Mouse (Mus musculus) spleen, postnatal 4 days (tissue): ENCODE results near the gene Togaram2.
A peak's percentile ranks its signal among the peaks of the same experiment; 100 is the strongest.
"Not testable (repeated sequence)": the region's sequence is repeated elsewhere in the genome, so short reads cannot be mapped to it uniquely, and the experiment has no call there.

Source experiments
- DNase-seq, 2 experiments: peaks; one replicate each; pipeline ENCODE4 v3.0.0; 2022; ENCODE audit warnings: low spot score in 2 of 2

Togaram2 gene

GRCm38 (mm10) chr17:71673092-71673491 lies at the start of gene Togaram2:
Gene Togaram2 (plus strand): TSS chr17:71673261.
- DNase-seq, result no peak

DNA sequence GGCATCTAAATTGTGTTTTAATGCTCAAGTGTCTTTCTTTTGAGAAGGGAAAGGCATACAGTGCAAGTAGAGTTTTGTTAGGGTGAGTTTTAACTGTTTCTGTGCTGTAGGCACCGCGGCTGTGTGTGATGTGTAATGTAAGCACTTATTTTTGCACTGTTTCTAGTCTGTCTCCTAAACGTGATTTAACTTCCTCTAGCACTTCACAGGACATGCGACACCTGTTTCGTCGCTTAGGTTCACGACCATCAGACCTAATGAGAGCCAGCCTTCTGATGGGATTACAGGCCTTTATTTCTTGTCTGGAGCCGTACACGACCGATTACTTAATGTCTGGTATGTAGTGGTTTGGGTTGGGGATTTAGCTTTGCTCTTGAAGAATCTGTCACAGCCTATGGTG lies 41.3 kb upstream of the Togaram2 start:
- DNase-seq, result no peak

DNA sequence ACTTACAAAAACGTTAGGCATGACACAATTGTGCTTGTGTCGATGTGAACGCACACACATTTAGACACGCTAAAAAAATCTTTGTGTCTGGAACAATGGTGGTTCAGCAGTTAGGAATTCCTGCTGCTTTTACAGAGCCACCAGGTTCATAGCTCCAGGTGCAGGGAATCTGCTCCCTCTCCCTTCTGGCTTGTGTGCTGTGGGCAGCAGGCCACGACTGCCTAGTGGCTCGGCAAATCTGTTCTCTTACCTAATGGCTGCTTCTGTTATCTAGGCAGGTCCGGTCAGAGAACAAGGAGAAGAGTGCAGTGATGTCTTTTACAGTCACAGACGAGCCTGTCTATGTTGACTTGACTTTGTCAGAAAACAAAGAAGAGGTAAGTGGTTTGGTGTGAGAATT lies 39.7 kb upstream of the Togaram2 start:
- no peak for DNase-seq

DNA sequence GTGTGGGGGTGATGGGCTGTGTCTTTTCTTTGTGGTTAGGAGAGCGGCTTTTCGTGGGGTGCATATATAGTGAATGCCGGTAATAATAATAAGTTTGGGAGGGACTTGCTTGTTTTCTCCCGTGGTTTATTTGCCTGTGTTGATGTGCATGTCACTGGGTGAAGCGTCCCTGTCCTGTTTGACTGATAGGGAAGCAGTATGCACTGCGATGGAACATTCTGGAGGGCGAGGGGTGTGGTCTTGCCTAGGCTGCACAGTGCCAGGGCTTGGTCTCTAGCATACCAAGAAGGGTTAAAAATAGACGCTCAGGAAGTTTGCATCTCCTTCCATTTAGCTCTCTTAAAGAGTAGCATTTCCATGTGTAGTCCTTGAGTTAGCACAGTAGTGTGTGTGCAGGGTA lies 36.3 kb upstream of the Togaram2 start:
- DNase-seq, result no peak

DNA sequence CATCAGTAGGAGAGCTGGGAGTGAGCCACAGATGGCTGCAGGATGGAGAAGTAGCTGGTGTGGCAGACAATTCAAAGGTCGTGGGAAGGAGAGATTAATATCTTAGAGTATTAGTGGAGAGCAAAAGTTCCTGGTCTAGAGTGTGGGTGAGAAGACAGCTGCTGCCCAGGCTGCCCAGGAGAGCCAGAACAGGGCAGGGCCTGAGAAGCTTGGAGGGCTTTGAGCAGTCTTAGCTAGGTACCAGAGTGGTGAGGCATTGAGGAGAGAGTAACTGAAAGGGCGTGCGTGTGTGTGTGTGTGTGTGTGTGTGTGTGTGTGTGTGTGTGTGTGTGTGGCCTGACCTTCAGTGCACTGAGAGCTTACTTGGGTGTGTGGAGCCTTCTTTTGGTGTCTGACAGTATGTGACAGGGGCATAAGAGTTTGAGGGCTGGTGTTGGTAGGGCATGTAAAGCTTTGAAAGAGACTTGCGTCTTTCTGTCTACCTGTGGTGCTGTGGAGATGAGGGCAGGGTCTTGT lies 35.3 kb upstream of the Togaram2 start:
- no peak for DNase-seq

- DNase-seq, result not testable (repeated sequence)
These were observed 34.0 kb upstream of the Togaram2 start for GRCm38 (mm10) chr17:71639056-71639455.

- no peak for DNase-seq
These were observed 32.5 kb upstream of the Togaram2 start for GRCm38 (mm10) chr17:71640421-71641085.

DNA sequence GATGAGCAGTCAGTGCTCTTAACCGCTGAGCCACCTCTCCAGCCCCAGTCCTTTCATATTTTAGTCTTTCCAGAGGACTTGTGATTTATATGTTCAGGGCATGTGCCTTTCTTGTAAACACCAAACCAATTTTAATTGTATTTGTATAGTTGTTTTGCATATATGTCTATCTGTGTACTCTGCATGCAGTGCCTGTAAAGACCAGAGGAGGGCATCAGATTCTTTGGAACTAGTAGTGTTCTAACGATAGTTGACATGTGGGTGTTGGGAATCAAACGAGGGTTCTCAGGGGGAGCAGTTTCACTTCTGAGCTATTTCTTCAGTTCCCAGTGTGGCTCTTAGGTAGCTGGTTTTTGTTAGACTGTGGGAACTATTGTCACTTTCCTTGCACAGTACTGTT lies 30.9 kb upstream of the Togaram2 start:
- DNase-seq, result no peak

DNA sequence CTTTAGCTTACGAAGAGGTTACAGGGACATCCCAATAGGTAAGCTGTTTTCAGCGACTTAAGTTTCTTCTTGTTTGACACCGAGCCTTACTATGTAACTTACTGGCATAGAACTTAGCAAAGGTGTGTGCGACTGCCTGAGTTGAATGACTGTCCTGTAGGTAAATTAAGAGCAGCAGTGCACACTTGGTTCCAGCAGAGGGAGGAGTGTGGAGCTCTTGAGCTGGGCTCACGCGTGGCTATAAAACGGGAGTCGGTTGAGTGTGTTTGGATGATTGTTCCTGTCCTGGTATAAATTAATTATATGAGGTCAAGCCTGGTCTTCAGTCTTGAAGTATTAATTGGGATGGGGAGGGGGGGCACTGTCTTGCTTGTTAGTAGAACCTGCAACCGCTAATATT lies 23.1 kb upstream of the Togaram2 start:
- no peak for DNase-seq

DNA sequence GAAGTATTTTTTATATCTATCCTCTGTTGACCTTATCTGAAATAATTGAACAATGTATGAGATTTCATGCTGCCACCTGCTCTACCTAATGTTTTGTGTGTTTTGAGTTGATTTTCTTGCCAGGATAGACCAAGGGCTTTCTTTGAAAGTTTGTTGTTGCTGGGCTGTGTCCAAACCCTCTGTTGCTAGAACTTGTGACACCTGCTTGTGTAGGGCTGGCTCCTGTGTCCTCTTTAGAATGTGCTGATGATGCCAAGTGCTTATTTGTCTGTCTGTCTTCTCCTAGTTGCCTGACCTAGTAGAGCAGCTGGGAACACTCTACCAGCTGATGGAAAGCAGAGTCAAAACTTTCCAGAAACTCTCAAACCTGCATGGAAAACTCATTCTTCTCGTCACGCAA lies 20.6 kb upstream of the Togaram2 start:
- DNase-seq, result no peak

GRCm38 (mm10) chr17:71652934-71653333 lies 20.1 kb upstream of the Togaram2 start:
- no peak for DNase-seq

DNA sequence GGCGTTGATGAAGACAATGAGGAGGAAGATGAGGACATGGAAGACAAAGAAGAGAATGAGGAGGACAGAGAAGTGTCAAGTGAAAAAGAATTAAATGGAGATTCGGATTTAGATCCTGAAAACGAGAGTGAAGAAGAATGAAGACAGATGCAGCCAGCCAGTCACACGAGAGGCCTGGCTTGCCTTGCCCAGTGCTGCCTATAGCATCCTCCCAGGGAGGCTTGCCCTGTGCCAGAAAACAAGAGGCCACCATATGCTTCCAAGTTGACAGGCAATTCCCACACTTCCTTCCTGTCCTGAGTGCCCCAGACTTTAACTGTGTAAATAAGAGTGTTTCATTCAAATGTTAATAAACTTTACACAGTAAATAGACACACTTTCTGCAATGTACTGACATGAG lies 15.5 kb upstream of the Togaram2 start:
- no peak for DNase-seq

DNA sequence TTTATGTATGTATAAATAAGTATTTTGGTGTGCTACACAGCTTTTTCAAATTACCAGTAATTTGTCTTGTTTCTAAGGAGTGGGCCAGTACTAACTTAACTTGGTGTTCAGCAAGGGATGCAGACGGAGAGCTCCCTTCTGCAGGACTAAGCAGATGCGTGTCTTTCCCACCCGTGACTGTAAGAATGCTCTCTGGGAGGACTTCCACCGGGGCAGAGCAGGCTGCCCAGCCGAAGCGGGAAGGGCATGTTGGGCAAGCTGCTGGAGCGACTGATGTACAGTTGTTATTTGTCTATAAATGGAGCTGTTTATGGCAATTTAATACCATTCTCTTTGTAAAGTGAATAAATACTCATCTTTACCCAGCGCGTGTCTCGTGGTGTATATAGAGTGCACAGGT lies 14.4 kb upstream of the Togaram2 start:
- DNase-seq, result no peak

DNA sequence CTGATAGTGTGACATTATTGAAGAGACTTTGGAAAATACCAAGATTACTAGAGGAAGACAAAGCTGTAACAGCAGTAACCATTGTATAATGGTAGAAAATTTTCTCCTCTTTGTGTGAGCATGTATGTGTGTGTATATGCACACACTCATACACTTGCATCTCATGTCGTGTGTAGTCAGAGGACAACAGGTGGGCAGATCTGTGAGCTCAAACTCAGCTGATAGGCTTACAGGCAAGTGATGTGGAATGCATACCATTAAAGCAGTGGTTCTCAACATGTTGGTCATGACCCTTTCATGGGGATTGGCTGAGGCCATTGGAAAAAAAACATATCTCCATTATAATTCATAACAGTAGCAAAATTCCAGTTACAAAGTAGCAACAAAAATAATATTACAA lies 12.7 kb upstream of the Togaram2 start:
- DNase-seq, result no peak

GRCm38 (mm10) chr17:71662751-71663250 lies 10.3 kb upstream of the Togaram2 start:
- peak; percentile 47 to 72 for DNase-seq

DNA sequence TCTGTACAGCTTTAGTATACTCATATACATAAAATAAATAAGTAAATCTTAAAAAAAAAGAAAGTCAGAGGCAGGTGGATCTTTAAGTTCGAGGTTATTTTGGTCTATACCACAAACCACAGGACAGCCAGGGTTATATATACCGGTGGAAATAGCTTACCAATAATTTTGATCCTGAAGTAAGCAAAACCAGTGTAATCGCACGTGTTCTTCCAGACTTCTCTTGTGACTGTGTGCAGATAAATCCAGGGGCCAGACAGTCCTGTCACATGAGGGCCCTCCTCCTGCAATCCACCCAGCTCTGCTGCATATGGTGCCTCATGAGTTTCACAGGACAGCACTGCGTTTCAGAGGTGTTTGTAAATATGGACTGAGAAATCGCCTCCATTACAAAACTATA lies 9.6 kb upstream of the Togaram2 start:
- no peak for DNase-seq

DNA sequence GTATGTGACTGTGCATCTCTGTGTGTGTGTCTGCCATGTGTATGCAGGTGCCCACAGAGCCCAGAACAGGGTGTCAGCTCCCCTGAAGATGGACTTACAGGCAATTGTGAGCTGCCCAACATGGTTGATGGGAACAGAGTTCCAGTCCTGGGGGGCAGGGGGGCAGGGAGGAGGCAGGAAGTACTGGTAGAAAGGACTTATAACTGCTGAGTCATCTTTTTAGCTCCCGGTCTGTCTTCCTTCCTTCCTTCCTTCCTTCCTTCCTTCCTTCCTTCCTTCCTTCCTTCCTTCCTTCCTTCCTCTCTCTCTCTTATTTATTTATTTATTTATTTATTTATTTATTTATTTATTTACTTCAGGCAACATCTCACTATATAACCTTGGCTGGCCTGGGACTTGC lies 8.9 kb upstream of the Togaram2 start:
- DNase-seq, result no peak

- DNase-seq, result no peak
These were observed 7.9 kb upstream of the Togaram2 start for GRCm38 (mm10) chr17:71665201-71665600.

- no peak for DNase-seq
These were observed 3.5 kb upstream of the Togaram2 start for GRCm38 (mm10) chr17:71669511-71669910.

DNA sequence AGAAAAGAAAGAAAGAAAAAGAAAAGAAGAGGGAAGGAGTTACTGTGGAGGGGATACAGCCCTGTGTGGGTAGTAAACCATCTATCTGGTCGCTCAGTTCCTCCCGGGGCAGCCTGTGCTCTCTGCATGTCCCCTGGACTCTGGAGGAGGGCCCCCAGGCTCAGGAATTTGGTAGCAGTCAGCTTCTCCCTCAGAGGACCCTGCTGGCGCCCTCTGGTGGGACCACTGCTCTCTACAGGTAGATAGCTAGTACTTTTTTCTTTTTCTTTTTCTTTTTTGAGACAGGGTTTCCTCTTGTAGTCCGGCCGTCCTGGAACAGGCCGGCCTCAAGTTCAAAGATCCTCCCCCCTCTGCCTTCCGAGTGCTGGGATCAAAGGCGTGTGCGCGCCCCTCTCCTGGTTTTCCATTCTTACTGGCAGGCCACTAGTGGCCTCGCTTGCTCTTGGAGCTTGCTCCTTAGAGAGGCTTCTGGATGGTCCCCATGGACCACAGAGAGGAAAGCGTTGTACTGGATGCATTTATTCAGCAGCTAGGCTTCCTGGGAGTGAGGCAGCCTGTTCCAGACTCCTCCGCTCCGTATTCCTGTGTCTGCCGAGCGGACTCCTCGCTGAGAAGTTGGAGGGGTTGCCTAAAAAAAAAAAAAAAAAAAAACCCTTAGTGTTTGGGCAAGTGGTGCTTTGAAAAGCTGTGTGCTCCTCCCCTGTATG lies 1.1 kb upstream of the Togaram2 start:
- peak; percentile 36 to 78 for DNase-seq

- DNase-seq, result no peak
These were observed 875 bp downstream of the Togaram2 start for GRCm38 (mm10) chr17:71673936-71674335.

DNA sequence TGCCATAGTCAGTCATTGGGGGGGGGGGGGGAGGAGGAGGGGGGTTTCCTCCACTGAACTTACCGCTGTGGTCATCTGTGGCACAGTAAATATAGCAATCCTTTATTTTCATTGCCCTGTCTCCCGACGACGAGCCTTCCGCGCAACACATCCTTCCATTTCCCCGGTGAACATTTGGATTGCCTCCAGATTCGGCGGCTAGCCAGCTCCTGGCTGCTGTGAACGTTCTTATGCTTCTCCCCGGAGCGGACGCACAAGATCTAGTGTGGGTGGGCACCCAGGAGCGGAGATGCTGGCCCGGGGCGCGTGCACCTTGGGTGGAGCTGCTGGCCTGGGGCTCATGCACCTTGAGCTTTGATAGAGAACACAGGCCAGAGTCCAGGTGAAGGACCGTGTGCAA lies 1.8 kb downstream of the Togaram2 start:
- DNase-seq, result no peak

DNA sequence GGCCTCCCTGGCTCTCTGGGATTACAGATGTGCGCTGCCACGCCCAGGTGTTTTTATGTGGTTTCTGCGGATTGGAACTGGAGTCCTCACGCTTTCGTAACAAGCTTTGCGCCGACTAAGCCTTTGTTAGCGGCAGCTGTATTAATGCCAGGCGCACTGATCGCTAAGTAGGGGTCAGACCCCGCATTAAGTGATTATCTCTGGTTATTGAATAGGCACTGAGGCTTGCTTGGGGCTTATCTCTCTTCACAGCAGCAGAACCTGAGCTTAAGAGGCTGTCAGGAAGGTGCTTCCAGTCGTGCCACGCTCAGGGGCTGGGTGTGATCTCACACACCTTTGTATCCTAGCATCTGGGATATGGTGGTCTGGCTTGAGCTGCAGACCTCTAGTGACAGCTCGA lies 8.6 kb downstream of the Togaram2 start:
- DNase-seq, result no peak
